Mouse (Mus musculus): ENCODE measurements around the gene Slc24a3.

The Slc24a3 gene

DNA sequence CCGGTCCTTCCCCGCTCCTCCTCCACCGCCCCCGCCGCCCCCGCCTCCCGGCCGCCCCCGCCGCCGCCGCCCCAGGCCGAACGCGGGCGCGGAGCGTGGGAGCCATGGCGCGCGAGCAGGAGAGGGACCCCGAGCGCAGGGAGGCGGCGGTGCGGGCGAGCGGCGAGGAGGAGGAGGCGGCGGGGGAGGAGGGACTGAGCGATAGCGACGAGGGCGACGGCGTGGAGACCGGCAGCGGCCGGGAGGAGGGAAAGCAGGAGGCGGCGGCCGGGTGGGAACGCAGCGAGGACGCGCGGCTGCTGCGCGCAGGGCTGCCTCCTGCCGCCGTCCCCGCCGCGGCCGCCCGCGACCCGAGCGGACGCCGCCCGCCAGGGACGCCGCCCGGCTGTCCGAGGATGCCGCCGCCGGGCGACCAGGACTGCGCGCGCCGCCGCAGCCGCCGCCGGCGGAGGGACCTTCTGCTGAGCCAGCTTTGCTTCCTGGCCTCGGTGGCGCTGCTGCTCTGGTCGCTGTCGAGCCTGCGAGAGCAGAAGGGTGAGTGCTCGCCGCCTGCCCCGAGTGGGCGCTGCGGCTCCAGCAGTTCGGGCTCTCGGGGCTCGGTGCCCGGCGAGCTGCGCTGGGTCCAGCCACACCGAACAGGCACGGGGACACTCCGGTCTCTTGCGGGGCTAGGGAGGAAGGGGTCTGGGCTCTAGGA is at the start of gene Slc24a3:
Gene Slc24a3 (plus strand): TSS at position 91 of the 697 bp plus-strand sequence.
- no peak for DNase-seq (ENCODE audit: low read depth, low spot score)

DNA sequence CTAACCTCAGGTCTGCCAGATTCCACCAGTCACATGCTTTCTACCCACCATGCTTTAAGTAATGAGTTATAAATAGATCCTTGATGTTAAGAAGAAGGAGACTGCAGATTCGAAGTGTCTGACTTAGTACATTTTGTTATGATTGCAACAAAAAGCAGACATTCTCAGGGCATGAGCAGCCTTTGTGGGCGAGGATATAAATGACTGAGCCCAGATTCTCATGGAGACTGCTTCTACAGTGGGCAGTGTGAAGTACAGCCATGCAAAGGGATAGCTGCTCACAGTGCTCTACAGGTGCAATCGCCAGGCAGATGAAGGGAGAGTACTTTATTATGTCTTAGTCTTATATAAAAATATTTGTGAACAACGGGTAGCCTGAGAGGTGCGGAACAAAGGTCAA is 49.8 kb upstream of the Slc24a3 start:
- no peak for DNase-seq (ENCODE audit: low read depth, low spot score)

DNA sequence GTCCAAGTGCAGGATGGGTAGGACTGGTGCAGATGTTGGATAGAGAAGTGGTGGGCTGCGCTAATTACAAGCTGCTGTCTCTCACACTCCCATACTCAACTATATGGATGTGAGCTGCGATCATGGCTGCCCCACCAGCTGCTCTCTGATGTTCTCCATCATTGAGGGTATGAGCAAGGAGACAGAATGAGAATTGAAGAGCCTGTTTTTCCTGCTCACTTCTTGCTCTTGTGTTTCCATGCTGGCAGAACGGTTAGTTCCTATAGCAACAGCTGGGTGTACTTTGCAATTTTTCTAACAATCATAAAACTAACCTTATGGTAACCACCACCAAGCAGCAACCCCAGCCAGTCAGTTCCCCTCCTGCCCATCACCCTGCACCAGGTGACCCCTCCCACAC is 39.8 kb upstream of the Slc24a3 start:
- DNase-seq (ENCODE audit: low read depth, low spot score) = no peak

DNA sequence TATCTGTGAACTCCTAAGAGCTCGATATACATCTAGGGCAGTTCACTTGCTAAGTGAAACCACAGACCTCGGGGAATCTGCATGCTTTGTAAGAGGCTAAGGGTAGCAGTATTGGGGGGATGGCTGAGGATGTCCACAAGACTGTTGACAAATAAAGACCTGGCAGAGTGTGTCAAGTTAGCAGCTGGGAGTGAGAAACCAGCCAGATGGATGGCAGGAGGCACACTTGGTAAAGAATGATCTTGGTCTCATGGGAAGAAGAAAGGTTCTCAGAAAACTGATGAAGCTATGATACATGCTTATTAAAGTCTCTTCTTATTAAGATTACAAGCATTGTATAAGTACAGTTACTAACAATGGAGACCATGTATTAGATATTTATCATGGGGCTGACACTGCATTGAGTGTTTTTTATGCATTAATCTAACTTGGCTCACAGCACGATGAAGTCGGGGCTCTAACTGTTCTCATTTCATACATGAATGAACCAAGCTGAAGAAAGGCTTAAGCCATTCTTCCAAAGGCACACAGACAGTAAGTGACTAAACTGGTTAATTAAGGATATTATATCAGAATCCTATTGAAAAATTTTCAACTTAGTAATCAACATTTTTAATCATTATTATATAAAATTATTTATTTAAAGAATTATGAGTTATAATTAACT is 30.8 kb upstream of the Slc24a3 start:
- no peak for DNase-seq (ENCODE audit: low read depth, low spot score)

DNA sequence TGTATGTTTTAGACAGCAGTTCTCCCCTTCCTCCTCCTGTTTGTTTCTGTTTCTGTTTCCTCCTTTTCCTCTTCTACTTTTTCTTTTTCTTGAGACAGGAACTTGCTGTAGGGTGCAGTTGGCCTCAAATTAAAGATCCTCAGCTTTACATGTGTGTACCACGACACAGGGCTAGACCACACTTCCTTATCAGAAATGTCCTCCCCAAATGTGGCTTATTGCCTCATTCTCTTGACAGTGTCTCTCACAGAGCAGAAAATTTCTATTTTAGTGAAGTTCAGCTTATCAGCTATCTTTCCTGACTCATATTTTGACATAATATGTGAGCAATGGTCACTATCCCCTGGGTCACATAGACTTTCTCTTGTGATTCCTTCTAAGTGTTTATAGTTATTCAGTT is 17.1 kb upstream of the Slc24a3 start:
- DNase-seq (ENCODE audit: low read depth, low spot score) = no peak

DNA sequence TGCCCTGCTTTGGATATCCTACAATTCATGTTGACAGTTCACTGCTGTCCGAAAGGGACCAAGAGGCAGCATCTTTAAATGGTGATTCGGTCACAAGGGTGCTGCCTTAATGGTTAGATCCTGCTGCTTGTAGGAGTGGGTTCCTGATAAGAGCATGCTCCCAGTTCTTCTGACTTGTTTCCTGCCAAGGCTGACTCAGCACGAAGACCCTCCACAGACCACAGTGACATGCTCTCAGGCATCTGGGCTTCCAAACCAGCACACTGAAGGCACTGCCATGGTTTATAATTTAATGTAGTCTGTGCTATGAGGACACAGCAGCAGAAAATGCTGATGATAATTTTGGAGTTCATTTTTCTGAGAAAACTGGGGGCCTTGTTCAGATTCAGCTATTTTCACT is 16.7 kb upstream of the Slc24a3 start:
- no peak for DNase-seq (ENCODE audit: low read depth, low spot score)

DNA sequence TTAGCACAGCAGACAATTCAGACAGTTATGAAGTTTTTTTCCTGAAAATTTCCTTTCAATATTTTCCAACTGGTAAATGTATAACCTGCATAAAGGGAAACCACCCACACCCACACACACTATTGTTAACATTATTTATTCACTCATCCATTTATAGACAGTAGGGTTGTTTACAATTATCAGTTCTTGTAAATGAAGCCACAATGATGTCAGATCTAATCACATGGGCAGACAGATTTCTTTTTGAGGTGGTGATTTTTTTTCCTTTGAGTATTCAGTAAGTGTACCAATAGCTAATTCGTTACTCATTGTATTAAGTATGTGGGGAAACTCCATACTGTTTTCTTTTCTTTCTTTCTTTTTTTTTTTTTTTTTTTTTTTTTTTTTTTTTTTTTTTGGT is 15.3 kb upstream of the Slc24a3 start:
- DNase-seq (ENCODE audit: low read depth, low spot score) = no peak

DNA sequence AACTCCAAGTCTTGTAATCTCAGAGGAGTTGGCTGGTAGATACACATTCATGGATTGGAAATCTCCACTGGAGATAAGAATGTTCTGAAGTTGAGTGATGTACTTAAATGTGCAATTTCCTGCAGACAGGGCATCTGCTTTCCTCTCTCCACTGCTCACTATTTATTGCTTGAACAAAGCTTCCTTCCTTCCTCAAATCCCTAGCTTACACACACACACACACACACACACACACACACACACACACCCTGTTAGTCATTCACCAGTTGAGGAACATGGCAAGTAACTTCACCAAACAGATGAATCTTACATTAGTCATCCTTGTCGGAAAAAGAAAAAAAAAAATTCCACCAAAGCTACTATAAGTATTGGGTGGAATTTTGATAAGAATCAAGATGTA is 8.6 kb upstream of the Slc24a3 start:
- DNase-seq (ENCODE audit: low read depth, low spot score) = peak; percentile 67

DNA sequence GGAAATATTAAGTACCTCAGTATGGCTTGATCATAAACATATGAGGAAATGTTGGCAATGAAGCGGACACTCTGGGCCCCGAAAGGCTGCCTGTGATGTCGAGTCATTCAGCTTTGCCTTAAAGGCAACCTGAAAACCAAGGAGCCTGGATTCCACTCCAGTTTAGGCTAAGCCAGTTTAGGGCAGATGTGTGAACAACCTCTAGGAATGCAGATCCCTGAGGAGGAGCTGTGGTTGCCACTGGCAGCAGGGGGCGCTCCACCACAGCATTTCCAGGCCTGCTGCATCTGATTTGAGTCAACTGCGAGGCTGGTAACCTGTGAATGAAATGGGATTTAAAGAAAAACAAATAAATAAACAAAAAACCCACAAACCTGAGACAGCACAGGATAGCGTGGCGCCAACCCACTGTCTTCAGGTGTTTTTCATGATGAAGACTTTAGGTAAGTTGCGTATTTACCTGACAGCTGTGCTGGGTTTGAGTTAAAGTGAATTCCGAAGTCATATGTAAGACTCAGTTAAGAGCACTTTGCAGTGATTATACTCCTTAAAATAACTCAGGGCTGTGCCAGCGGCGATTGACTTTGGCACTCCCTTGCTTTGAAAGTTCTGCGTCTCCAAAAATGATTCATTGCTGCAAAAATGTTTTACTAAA is 6.4 kb upstream of the Slc24a3 start:
- DNase-seq (ENCODE audit: low read depth, low spot score) = peak; percentile 82

DNA sequence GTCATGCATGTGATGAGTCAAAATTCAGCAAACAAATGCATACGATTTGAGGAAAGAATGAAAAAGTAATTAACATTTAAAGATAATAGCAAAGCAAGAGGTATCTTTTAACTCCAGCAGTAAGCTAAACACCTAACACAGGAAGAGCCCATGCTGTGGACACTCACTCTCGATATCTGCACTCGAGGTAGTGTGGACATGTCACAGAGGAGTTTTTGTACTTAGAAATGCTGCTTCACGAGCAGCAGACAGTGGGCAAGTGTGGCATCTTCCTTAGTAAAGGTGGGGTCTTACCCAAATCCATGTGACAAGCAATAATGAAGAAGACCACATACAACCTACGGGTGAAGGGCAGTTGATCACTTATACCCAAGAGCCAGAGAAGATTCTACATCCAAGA is 3.5 kb upstream of the Slc24a3 start:
- DNase-seq (ENCODE audit: low read depth, low spot score) = no peak

DNA sequence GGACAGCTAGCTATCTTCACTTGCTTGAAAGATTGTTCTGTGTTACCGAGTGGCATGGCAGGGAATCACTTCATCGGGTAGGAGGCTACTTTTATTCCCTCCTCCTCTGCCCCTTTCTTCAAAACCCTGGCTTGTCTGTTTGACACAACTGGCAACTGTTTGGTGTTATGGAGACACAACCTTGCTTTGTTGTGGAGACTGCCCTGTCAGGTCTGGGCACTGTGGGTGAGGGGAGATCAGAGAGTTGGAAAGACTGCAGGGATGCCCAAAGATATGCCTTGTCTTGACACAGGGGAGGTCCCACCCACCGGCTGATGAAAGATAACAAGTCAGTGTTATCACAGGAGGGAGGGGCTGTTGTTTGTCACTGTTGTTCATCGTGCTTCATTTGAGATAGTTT is 3.0 kb upstream of the Slc24a3 start:
- DNase-seq (ENCODE audit: low read depth, low spot score) = no peak

DNA sequence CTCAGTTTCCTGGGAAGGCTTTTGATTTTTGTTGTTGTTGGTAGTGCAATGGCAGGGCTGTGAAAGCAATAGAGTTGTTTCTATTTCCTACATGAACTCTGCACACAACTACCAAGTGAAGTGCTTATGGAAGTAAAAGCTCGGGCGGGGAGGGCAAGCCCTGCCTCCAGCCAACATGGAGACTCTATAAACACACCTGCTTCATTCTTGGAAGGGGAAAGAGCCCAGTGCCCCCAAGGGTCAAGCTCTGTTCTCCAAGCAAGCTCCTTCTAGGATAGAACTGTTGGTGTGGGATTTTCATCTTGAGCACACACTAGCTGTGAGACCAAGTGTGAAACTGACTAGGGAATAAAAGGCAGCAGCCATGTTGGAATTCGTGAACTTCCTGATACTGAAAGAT is 2.5 kb upstream of the Slc24a3 start:
- no peak for DNase-seq (ENCODE audit: low read depth, low spot score)

DNA sequence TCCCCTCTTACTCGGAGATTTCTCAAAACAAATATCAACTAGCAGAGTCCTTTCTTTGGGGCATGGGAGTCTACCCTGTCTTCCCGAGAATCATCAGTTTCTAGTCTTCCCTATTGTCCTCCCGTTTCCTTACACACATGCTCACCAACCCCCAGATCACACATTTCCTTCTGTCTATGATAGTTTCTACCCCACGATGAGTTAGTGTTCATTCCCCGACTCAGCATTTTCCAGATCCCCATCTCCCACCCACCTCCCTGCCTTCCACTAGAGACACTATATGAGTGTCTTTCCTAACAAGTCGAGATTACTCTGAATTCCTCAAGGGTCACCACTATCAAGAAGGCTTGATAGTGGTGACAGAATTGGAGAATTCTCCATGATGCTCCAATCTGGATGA is 1.7 kb upstream of the Slc24a3 start:
- DNase-seq (ENCODE audit: low read depth, low spot score) = no peak

DNA sequence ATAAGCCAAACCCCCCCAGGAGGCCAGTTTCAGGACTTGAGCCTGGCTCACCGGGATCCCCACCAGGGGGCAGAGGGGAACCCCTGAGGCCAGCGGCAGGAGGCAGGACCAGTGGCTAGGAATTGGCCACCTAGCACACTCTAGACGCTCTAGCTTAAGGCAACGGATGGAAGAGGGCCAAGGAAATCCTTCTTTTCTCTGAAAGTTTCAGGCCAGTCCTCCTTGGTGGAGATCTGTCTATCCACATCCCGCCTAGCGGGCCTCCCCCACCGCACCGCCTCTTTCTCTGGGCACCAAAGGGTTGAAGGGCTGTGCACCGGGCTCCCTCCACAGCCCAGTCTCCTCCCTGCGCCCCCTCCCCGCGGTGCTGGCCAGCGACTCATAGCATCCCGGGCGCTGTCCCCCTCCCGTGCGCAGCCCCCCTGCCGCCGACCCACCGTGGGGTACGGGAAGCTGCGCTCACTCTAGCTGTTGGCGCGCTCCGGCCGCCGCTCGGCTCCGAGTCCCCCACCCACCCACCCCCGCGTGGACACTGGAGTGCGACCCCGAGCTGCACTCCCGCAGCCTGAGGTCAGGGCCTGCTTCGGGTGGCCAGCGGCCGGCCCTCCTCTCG is 397 bp upstream of the Slc24a3 start:
- DNase-seq (ENCODE audit: low read depth, low spot score) = no peak

DNA sequence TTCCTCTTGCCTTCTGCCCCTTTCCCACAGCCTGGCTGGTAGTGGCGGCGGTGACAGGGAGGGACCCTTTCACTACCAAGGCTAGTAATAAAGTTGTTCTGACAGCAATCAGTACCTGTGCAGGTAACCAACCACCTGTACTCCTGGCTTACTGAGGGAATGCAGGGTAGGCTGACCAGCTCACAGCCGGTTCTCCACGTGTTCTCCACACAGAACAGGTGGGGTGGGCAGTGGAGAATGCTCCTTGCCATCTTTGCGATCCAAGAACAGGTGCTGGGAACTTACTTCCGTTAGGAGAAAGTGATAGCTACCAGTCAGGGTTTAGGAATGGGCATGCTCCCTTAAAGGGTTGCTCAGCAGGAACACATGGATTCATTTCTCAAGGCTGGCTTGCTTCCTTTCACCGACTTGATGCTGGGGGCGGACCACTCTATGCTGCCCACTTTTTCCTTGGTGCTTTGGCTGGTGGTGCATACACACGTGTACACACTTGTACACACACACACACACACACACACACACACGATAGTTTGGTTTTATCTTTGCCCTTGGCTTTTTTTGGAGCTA is 934 bp downstream of the Slc24a3 start:
- no peak for DNase-seq (ENCODE audit: low read depth, low spot score)

DNA sequence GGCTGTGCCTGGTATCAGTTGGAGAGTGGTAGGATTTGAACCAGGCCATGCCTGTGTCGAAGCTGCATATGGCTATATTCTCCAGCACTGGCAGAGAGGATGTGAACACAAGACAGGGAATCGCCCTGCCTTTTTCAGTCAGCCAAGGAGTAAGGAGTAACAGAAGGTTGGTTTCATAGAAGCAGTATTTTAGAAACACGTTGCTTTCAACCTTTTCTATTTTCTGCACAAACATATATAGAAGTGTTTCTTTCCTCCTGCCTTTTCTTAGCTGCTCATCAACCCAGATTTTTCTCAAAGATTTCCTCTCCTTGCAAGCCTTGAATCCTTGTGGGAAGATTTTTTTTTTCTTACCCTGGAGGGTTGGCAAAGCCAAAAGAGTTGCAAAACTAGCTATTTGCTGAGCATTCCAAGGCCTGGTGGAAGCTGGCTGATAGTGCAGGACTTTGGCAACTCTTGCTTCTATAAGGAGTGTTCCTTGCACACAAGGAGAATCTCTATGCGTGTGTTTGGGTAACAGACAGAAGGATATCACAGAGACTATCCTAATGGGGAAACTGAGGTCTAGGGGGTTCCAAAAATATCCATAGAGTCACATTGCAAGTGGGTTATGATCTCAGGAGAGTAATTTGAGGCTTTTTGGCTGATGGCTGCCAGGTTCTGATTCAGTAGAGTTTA is 5.6 kb downstream of the Slc24a3 start:
- DNase-seq (ENCODE audit: low read depth, low spot score) = peak; percentile 33

DNA sequence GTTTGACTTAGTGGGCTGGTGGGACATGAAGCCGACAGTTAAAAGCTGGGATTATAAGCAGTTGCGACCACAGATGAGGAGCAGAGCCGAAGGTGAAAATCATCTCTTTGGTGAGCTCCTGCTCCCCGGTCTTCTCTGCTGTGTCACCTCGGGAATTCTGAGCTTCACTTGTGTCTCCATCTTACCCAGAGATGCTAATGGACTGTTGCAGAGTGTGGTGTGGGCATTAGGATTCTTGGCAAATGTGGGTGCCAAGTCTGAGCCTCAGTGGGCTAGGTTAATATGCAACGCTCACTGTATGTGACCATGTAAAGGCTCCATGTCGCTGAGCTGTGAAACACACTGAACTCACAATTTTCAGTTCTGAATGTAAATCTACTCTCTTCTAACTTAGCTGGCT is 7.5 kb downstream of the Slc24a3 start:
- no peak for DNase-seq (ENCODE audit: low read depth, low spot score)

DNA sequence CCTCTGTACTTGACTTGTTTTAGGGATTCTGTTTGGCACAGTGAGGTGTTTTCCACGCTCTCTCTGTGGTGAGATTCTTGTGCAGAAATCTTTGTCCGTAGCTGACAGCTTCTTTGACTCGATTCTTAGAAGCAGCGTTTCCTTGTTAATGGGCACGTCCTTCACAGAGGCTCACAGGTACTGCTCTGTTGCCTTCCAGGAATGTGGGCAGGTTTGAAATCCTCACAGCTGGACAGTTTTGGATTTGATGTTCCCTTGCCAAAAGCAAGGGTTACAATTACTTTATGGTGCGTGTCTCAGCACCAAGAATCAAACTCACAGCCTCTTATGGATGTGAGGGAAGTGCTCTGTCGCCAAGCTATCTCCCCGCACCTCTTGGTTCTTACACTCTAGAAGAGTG is 14.9 kb downstream of the Slc24a3 start:
- DNase-seq (ENCODE audit: low read depth, low spot score) = no peak

DNA sequence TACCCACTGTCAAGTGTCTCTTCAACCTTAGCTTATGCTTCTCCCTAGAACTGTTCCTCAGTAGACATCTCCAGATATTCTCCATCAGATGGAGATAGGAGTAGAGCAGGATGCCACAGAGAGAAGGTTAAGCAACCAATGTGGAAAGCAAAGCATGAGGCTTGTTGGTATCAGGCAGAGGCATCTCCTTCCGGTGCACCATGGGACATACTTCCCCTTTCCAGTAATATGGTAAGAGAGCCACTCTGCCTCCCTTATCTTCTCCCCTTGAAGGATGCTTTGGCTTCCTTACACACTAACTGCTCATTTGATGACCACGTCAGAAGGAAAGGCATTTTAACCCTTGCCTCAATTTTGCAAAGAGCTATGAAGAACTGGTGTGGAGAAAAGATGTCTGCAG is 21.3 kb downstream of the Slc24a3 start:
- no peak for DNase-seq (ENCODE audit: low read depth, low spot score)

DNA sequence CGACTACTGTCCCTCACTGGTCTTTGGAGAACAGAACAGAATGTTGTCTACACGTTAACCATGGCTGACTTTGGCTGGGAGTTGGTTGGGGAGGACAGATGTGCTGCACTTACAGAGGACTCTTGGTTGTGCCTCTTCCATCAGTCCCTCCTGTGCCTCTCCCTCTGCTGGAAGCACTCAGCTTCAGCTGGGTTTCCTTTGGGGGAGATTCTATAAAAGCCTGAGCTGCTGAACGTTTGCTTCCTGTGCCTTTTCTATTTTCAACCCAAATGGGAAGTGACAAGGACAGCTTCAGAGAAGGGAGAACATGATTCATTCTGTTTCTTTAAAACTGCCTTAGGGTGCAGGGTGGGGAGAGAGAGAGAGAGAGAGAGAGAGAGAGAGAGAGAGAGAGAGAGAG is 28.5 kb downstream of the Slc24a3 start:
- no peak for DNase-seq (ENCODE audit: low read depth, low spot score)

DNA sequence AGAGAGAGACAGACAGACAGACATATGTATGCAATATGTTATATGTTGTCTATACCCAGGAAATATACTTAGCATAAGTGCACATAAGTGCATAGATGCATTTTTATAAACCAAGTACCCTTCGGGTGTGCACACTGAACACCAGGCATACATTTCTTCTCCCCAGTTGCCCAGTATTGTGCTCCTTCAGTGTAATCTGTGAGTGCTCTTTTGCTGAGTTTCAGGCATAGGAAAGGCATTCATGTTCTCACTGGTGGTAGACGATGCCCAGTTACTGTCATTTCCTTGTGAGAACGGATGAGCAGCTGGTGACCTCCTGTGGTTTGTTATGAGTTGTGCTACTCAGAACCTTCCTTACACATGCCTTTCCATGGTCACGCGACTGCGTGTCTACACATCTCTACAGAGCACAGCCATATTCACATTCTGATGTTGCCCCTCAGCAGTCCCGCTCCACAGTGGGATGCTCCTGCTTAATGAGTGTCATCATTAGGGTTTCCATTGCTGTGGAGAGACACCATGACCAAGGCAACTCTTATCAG is 29.0 kb downstream of the Slc24a3 start:
- no peak for DNase-seq (ENCODE audit: low read depth, low spot score)

DNA sequence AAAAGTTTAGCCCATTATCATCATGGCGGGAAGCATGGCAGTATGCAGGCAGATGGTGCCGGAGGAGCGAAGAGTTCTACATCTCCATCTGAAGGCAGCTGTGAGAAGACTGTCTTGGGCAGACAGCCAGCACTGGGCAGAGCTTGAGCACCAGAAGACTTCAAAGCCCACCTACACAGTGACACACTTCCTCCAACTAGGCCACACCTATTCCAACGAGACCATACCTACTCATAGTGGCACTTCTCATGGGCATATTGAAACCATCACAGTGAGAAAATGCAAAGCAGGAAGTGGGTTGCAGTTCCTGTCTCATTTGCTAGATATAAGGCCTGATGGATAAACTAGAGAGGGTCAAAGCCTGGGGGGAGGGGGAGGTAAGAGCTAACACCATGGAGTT is 29.5 kb downstream of the Slc24a3 start:
- no peak for DNase-seq (ENCODE audit: low read depth, low spot score)

All from 3T3-L1 (cell line).